Mouse (Mus musculus): ENCODE data around the gene Rpl32.

DNA sequence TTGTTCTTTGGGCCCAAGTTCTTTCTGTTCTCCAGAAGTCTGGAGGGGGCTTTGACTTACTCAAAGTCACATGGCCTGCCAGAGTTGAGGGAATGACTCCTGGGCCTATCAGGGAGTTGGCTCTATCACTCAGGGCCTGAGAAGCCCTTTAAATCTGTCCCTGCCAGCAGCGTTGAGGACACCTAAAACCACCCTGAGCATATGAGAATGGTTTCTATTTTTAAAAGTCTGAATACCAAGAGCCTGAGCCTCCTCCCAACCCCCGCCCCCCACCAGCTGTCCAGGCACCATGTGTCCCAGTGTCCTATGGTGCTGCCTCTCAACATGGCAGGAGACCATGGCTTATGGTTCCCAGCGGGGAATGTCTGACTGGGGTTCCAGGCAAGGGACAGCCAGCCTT is 32.7 kb downstream of the Rpl32 start:
- no peak for TF ChIP-seq EP300 (IDR thresholded peaks at IDR 0.05; ENCODE audit: low read depth)
- no peak for TF ChIP-seq CTCF (IDR thresholded peaks at IDR 0.05; ENCODE audit: low read depth)

Data from liver, postnatal 0 days (tissue).